Mouse (Mus musculus): ENCODE results near the gene Prkch. TPM values are rescaled to one million over a fixed set of nuclear protein-coding genes. Genes with fewer than 3 reads are reported as not detected.

Prkch gene
- polyA plus RNA-seq, 1 experiment from 2014 or later: 22.3 TPM

- 71% methylated on average over 2 of the region's 2 CpGs for WGBS
- H3K4me1 ChIP-seq (replicated peaks; ENCODE audit: control insufficient read depth, insufficient read depth): no peaks in the 10 kb centered on the region
- DNase-seq (ENCODE audit: low spot score): no peak
- no peak overlapping the region for H3K4me3 ChIP-seq (ENCODE audit: low read depth, low read length)
- ATAC-seq (ENCODE audit: low FRiP score, low TSS enrichment): no peak
- H3K9me3 ChIP-seq (ENCODE audit: control insufficient read depth, low read length): no peaks in the 10 kb centered on the region
- H3K27ac ChIP-seq (replicated peaks): no peak overlapping the region
- TF ChIP-seq EP300 (optimal IDR thresholded peaks at IDR 0.05) (no peak), CTCF (IDR thresholded peaks at IDR 0.05; ENCODE audit: low read depth) (no peak)
- H3K27me3 ChIP-seq (ENCODE audit: control insufficient read depth, insufficient read depth, low read length): no peaks in the 10 kb centered on the region
- H3K36me3 ChIP-seq (ENCODE audit: control insufficient read depth, insufficient read depth, low read length): no peaks in the 10 kb centered on the region
- H3K9ac ChIP-seq (ENCODE audit: low read length): no peak overlapping the region
- H3K4me2 ChIP-seq (replicated peaks; ENCODE audit: low read depth): no peak overlapping the region
Measured at GRCm38 (mm10) chr12:73666701-73667100, 82.1 kb downstream of the Prkch start.

- TF ChIP-seq EP300 (optimal IDR thresholded peaks at IDR 0.05) (no peak), CTCF (IDR thresholded peaks at IDR 0.05; ENCODE audit: low read depth) (no peak)
- no peak for DNase-seq (ENCODE audit: low spot score)
- Histone ChIP-seq H3K4me3 (ENCODE audit: low read depth, low read length) (no peak overlapping the region), H3K36me3 (ENCODE audit: control insufficient read depth, insufficient read depth, low read length) (no peaks in the 10 kb centered on the region), H3K9me3 (ENCODE audit: control insufficient read depth, low read length) (no peaks in the 10 kb centered on the region), H3K9ac (ENCODE audit: low read length) (no peak overlapping the region), H3K4me1 (replicated peaks; ENCODE audit: control insufficient read depth, insufficient read depth) (no peaks in the 10 kb centered on the region), H3K4me2 (replicated peaks; ENCODE audit: low read depth) (no peak overlapping the region), H3K27ac (replicated peaks) (0 out of 2 replicates have a peak overlapping the region, but pooled peaks have one; percentile 30), H3K27me3 (ENCODE audit: control insufficient read depth, insufficient read depth, low read length) (no peaks in the 10 kb centered on the region)
- WGBS: 70% methylated on average over 7 of the region's 7 CpGs
- no peak for ATAC-seq (ENCODE audit: low FRiP score, low TSS enrichment)
Measured at GRCm38 (mm10) chr12:73667607-73668006, 83.0 kb downstream of the Prkch start.

- H3K4me3 ChIP-seq (ENCODE audit: low read depth, low read length): no peak overlapping the region
- no peaks in the 10 kb centered on the region for H3K9me3 ChIP-seq (ENCODE audit: control insufficient read depth, low read length)
- H3K9ac ChIP-seq (ENCODE audit: low read length): no peak overlapping the region
- no peaks in the 10 kb centered on the region for H3K27me3 ChIP-seq (ENCODE audit: control insufficient read depth, insufficient read depth, low read length)
- no peak for DNase-seq (ENCODE audit: low spot score)
- H3K27ac ChIP-seq (replicated peaks): peak overlapping the region; percentile 67
- H3K4me1 ChIP-seq (replicated peaks; ENCODE audit: control insufficient read depth, insufficient read depth): no peaks in the 10 kb centered on the region
- H3K4me2 ChIP-seq (replicated peaks; ENCODE audit: low read depth): no peak overlapping the region
- 60% methylated on average over 6 of the region's 6 CpGs for WGBS
- H3K36me3 ChIP-seq (ENCODE audit: control insufficient read depth, insufficient read depth, low read length): no peaks in the 10 kb centered on the region
- no peak for ATAC-seq (ENCODE audit: low FRiP score, low TSS enrichment)
- TF ChIP-seq EP300 (optimal IDR thresholded peaks at IDR 0.05): no peak
- TF ChIP-seq CTCF (IDR thresholded peaks at IDR 0.05; ENCODE audit: low read depth): no peak
Measured at GRCm38 (mm10) chr12:73670739-73671138, 86.1 kb downstream of the Prkch start.

- WGBS: 31% methylated on average over 3 of the region's 3 CpGs
- H3K9ac ChIP-seq (ENCODE audit: low read length): no peak overlapping the region
- no peak overlapping the region for H3K4me2 ChIP-seq (replicated peaks; ENCODE audit: low read depth)
- ATAC-seq (ENCODE audit: low FRiP score, low TSS enrichment): no peak
- H3K27me3 ChIP-seq (ENCODE audit: control insufficient read depth, insufficient read depth, low read length): no peaks in the 10 kb centered on the region
- no peak for TF ChIP-seq EP300 (optimal IDR thresholded peaks at IDR 0.05)
- TF ChIP-seq CTCF (IDR thresholded peaks at IDR 0.05; ENCODE audit: low read depth): no peak
- H3K9me3 ChIP-seq (ENCODE audit: control insufficient read depth, low read length): no peaks in the 10 kb centered on the region
- H3K4me3 ChIP-seq (ENCODE audit: low read depth, low read length): no peak overlapping the region
- no peaks in the 10 kb centered on the region for H3K4me1 ChIP-seq (replicated peaks; ENCODE audit: control insufficient read depth, insufficient read depth)
- no peak for DNase-seq (ENCODE audit: low spot score)
- no peaks in the 10 kb centered on the region for H3K36me3 ChIP-seq (ENCODE audit: control insufficient read depth, insufficient read depth, low read length)
- peak overlapping the region; percentile 67; the same call in 1 of the 2 replicates for H3K27ac ChIP-seq (replicated peaks)
Measured at GRCm38 (mm10) chr12:73671540-73671939, 86.9 kb downstream of the Prkch start.

GRCm38 (mm10) chr12:73672007-73672406 is 87.4 kb downstream of the Prkch start:
- H3K9me3 ChIP-seq (ENCODE audit: control insufficient read depth, low read length): no peaks in the 10 kb centered on the region
- no peaks in the 10 kb centered on the region for H3K4me1 ChIP-seq (replicated peaks; ENCODE audit: control insufficient read depth, insufficient read depth)
- H3K9ac ChIP-seq (ENCODE audit: low read length): no peak overlapping the region
- ATAC-seq (ENCODE audit: low FRiP score, low TSS enrichment) (no peak), DNase-seq (ENCODE audit: low spot score) (no peak)
- no peaks in the 10 kb centered on the region for H3K36me3 ChIP-seq (ENCODE audit: control insufficient read depth, insufficient read depth, low read length)
- H3K4me2 ChIP-seq (replicated peaks; ENCODE audit: low read depth): no peak overlapping the region
- 46% methylated on average over 4 of the region's 4 CpGs for WGBS
- no peaks in the 10 kb centered on the region for H3K27me3 ChIP-seq (ENCODE audit: control insufficient read depth, insufficient read depth, low read length)
- H3K4me3 ChIP-seq (ENCODE audit: low read depth, low read length): no peak overlapping the region
- TF ChIP-seq CTCF (IDR thresholded peaks at IDR 0.05; ENCODE audit: low read depth) (no peak), EP300 (optimal IDR thresholded peaks at IDR 0.05) (no peak)
- no peak overlapping the region for H3K27ac ChIP-seq (replicated peaks)

GRCm38 (mm10) chr12:73673783-73674182 is 89.2 kb downstream of the Prkch start:
- no peak overlapping the region for H3K9ac ChIP-seq (ENCODE audit: low read length)
- no peaks in the 10 kb centered on the region for H3K27me3 ChIP-seq (ENCODE audit: control insufficient read depth, insufficient read depth, low read length)
- no peak overlapping the region for H3K4me2 ChIP-seq (replicated peaks; ENCODE audit: low read depth)
- no peak overlapping the region for H3K27ac ChIP-seq (replicated peaks)
- no peak overlapping the region for H3K4me3 ChIP-seq (ENCODE audit: low read depth, low read length)
- WGBS: 80% methylated on average over 7 of the region's 7 CpGs
- no peaks in the 10 kb centered on the region for H3K36me3 ChIP-seq (ENCODE audit: control insufficient read depth, insufficient read depth, low read length)
- TF ChIP-seq EP300 (optimal IDR thresholded peaks at IDR 0.05) (no peak), CTCF (IDR thresholded peaks at IDR 0.05; ENCODE audit: low read depth) (no peak)
- no peaks in the 10 kb centered on the region for H3K4me1 ChIP-seq (replicated peaks; ENCODE audit: control insufficient read depth, insufficient read depth)
- H3K9me3 ChIP-seq (ENCODE audit: control insufficient read depth, low read length): no peaks in the 10 kb centered on the region
- ATAC-seq (ENCODE audit: low FRiP score, low TSS enrichment) (no peak), DNase-seq (ENCODE audit: low spot score) (no peak)

Measured in stomach, postnatal 0 days (tissue).